Mouse (Mus musculus): ENCODE measurements around the gene Def8.
"Not testable (repeated sequence)": the region's sequence is repeated elsewhere in the genome, so short reads cannot be mapped to it uniquely, and the experiment has no call there.

DNA sequence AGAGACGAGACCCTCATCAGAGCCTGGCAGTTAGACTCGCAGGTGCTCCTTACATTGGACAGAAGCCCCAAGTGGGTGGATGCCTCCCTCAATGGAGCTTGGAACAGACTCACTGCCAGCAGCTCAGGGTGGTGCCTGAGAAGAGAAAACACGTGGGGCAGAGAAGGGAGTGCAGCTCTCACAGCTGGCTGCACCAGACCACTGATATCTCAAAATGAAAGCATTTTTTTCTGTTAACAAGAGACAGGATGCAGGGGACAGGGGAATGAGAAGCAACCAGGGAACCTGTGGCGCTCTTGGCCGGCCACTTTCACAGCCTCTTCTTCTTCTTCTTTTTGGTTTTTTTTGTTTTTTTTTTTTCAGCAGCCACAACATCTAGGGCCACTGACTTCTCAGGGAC is 51.2 kb downstream of the Def8 start:
- TF ChIP-seq CTCF, EP300 (IDR thresholded peaks at IDR 0.05): not testable (repeated sequence)
